Mouse (Mus musculus) frontal cortex, postnatal 14 days (tissue): ENCODE data around the gene Clcn6.

Source experiments
- DNase-seq, 2 experiments: peaks; one replicate each; pipeline ENCODE4 v3.0.0; 2022; ENCODE audit warnings: low spot score in 2 of 2

Clcn6 gene

DNA sequence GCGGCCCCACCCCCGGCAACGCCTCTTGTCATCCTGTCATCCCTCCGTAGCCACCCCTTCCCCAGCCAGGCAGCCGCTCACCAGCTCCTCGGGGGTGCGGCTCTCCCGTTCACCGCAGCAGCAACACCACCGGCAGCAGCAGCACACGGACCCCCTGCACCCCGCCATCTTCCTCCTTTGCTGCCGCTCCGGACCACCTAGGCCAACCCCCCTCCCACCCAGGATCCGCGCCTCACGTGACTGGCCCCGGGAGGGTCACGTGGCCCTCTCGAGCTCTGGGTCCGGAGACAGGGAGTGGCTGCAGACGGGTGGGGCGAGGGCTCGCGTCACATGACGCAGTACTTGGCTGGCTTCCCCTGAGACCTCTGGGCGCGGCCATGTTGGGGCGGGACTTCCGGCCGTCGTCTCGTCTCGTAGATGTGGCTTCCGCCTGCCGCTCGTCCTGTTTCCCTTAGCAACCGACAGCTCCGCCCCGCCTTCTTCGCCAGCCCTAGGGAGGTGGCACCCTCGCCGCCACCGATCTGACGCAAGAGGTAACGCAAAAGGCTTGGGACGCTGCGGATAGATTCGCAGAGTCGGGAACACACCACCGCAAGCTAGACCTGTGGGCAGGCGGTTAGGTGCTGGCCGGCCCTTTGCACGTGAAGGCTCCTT is at the start of gene Clcn6, which contains the start of gene Mthfr:
Clcn6 (minus strand) TSS at position 222 of the 654 bp plus-strand sequence.
Mthfr (plus strand) TSS at position 478 of the 654 bp plus-strand sequence.
- peak; percentile 99 for DNase-seq

DNA sequence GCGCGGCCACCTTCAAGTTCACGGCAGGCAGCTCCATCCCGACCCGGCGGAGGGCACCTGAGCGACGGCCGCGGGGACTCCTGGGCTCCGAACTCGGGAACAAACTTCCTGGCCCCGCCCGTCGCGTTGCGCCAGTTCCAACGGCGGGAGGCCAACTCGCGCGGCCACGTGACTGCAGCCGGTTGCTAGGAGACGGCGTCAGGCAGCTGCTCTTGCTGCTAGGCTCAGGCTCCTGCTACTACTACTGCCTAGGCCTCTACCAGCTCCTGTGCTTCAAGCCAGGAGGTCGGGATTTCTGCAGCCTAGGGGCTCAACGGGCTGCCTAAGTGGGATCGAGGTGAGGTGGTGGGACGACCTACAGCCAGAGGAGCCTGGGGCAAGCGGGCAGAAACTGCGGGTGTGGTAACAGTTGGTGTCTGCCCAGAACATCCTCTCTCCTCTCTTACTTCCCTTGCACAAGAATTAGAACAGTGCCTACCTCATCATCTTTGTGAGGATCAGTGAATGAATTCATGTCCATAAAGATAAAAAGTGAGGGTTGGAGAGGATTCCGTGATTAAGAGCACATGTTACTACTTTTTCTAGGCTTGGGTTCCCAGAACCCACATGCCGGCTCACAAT is 49.4 kb upstream of the Clcn6 start, which contains the start of gene Agtrap:
Agtrap (minus strand) TSS at position 125 of the 621 bp plus-strand sequence.
- DNase-seq: peak; percentile 85 to 91

DNA sequence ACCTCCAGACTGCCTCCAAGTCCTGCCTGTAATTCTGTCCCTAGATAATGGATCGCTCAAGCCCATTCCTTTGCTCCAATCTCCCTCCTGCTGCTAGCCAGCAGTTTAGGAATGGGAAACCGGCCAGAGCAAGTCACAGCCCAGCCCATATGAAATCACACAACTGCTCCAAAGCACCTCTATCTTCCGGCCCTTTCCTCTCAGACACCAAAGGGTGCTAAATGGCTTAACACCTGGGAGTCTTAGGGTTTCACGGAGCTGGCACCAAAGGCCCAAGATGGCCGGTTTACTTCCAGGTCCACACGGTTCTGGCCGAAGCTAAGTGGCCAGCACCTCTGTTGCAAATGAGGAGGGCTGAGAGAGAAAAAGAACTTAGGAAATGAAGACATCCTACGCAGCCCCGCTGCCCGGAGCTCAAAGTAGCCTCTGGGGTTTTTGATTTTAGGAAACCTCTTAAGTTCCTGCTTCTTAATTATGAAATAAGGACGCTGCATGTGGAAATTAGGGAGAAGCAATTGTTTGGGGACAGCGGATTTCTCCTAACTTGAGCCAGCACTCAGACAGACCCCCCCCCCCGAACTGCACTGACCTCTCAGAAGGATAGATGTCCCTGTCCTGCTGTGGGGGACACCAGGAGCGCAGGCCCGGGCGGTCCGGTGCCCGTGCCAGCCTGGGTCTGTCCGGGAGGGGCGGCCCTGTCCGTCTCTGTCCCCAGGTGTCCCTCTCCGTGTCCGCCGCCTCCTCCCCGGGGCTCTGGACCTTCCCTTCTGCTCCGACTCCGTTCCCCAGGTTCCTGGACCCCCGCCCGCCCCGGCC is 48.7 kb upstream of the Clcn6 start:
- no peak for DNase-seq

DNA sequence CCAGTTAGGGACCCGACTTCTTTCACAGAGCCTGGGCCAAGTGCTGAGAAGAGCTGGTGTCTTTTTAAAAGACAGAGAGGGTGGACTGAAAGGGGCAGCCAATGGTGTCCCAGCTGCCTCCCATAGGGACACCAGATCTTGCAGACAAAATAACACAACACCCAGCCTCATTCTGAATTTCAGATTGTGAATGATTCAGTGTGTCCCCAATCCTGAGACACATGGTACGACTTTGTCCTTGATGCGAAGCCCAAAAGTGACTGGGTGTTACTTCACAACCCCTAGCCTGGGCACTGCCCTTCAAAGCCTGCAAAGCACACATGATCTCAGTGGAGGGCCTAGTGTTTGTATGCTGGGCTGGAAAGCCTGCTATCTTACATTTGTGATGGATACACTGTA is 47.3 kb upstream of the Clcn6 start:
- no peak for DNase-seq

DNA sequence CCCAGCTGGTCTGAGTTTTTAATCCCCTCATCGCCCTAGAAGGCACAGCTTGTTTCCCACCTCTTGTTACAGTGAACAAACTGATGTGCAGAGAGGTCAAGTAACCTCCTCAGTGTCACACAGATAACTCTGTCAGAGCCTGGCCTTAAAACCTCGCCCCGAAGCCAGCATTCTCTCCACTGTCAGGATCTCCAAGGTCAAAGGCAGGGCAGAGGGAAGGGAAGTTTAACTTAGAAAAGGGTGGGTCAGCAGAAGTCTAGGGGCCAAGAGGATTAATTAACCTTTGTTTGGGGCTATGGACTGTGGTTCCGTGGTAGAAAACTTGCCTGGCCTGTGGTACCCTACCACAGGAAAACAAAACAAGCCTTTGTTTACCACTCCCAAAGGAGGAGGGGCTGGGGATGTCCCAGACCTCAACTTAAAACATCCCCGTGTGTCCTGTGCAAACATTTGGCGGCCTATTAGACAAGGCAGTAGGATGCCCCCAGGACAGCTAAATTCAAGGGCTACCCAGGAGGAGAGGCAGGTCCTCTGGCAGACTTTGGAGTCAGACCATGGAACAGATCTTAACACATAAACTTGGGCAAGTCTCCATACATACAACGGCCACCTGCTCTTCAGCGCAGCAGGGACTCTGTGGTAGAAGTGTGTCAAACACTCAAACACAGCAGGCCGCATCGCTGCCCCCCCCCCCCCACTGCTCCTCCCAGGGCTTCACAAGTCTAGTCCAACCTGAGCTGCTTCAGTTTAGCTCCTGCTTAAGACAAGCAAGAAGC is 46.7 kb upstream of the Clcn6 start:
- DNase-seq: no peak

DNA sequence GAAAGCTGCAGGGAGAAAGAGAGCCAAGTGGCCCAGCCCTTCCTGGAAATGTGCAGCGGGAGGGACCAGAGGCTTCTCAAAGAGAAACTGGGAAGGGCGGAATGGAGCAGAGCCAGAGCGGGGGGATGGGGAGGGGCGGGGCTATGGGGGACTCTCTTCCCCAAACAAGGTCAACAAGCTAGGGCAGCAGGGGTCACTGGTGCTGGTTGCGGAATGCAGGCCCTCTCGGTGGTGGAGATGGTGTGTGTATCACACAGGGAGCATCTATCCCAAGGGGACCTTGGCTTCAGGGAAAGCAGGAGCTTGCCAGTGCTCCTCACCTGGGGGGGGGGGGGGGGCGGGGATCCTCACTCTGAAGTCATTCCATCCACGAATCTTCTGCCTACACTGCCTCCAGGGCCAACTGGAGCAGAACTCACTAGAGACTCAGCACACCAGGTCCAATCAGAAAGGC is 45.7 kb upstream of the Clcn6 start:
- DNase-seq: no peak

DNA sequence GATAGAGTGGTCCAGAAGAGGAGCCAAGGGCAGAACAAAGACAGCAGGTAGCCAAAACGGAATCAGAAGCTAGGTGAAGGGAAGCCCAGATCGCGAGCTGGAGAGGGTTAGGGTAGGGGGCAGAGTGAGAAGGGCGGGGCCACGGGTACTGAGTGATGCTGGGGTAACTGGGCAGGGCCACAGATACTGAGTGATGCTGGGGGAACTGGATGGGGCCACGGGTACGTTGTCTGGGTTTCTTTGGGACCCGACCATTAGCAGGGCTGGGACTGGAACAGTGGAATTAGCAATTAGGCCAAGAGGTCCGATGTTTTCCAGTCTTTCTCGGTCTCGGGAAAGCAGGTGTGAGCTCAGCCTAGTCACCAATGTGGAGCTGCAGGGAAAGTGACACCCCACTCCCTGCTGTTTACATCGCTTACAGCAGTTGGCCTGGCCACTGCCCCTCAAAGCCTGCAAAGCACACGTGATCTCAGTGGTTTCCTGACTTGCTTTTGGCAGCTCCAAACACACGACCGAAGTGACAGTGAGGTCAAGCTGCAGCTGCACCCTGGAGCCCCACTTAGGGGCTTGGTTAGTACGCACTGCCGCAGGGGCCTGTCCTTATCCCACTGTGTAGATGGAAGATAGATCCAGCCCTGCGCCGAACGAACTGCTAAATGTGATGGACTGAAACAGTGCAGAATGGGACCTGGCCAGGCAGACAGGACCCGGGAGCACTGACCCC is 44.7 kb upstream of the Clcn6 start:
- no peak for DNase-seq

DNA sequence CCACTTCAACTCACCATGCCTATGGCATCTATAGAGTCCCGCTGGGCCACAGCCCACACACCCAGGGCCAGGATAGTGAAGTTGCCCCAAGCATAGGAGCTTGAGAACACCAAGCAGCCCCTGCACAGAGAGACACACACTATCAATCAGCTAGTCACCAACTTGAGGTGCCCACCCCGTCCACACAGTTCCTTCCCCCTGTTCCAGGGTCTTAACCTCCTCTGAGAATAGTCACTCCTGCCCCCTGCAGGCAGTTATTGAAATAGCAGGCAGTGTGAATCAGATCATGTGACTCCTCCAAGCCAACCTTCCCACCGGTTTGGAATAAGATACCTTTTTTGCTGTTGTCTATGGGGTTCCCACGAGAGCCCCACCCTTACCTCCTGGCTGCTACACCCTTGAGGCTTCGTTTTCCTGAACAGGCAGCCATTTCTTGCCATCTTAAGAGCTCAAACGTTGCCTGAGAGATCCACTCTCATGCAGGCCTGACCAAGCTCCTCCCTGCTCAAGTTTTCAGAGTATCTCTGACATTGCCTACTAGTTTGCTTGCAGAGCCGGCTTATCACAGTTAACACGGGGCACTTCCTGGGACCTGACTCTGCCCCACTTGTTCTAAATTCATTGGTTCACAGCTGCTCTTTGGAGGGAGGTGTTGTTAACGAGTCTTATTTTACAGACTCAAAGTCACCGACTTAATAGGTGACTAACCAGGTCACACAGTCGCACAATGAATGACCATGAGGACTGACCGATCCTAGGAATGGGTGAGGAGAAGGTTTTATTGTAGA is 43.8 kb upstream of the Clcn6 start:
- no peak for DNase-seq

DNA sequence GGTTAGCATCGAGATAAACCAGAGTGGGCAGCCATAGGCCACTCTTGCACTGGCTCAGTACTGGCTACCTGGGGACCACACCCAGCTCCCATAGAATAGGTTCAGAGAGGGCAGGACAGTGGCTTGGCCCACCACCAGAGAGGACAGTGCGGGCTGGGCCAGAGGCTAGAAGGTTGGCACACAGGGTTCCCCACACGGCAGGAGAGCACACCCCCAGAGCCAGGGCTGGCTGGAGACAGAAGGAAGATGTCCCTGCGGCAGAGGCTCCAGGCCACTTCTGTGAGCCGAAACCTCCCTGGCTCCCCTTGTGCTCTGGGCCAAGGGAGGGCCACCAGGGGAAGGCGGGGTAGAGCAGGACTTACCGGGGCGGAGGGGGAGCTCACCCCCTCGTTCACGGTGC is 42.6 kb upstream of the Clcn6 start:
- DNase-seq: no peak

DNA sequence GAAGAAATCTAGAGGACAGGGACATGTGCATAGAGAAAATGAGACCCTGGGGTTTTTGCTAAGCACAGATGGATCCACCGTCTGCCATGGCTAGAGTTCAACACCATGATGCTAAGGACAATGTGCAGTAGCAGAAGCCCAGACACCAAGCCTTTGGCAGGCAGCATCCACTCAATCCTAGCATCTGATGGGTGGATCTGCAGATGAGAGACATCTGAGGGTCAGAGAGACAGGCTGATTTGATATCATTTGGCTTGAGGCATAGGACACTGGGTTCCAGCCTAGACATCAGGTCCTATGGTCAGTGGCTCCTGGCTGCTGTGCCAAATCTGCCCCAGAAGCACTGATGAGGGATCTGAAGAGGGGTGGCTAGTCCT is 42.0 kb upstream of the Clcn6 start:
- no peak for DNase-seq

DNA sequence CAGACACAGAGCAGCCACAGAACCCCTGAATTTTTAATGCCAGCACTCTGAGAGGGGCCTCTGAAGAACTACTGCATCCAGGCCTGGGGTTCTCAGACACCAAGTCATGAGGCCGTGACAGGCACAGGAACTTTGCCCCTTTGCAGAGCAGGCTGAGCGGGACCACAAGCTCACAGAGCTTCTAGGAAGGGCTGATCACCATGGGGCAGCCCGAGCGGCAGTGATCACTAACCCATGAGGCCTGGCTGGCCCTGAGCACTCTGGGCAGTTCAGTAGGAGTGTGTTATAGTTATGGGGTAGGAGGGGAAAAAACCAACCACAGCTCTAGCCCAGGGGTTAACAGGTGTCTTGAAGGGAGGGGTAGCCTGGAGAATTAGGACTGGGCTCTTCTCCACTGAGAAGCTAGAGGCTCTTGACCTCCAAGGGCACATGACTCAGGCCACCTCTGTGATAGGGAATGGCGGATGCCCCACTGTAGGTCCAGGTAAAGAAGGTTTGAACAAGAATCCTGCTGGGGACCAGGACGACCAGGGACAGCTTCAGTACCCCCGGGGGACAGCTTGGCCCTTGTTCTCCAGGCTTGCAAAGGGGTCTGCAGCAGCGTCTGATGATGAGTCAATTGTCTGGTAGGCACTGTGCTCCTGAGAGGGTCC is 41.4 kb upstream of the Clcn6 start:
- no peak for DNase-seq

DNA sequence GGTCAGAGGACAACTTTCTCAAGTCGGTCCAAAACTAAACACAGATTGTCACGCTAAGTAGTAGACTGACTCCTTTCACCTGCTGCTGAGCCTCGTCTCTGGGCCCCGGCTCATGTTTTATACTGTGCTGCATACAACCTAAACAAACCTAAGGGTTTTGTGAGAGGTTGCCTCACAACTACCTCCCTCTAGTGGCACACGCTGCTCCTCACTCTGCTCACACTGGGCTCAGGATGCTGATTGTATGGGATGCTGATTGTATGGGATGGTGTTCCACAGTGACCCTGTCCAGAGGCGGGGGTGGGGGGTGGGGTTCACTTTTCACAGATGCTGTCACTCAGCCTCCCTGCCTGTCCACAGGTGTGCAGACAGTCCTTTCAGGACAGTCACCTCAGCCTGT is 40.6 kb upstream of the Clcn6 start:
- no peak for DNase-seq

DNA sequence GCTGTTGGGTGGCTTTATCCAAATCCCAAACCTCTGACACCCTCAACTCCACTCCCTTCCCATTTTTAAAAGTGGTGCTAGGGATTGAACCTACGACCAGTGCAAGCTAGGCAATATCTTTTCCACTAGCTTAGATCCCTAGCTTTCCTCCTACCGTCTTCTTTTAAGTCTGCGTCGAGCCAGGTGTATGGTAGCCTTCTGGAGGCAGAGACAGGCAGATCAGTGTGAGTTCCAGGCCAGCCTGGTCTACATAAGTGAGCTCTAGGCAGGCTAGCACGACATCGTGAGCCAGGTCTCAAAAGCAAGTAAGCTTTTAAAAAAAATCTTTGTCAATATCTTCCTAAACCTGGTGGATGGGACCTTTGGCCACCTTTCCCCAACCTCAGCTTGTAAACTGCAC is 37.3 kb upstream of the Clcn6 start:
- DNase-seq: no peak

DNA sequence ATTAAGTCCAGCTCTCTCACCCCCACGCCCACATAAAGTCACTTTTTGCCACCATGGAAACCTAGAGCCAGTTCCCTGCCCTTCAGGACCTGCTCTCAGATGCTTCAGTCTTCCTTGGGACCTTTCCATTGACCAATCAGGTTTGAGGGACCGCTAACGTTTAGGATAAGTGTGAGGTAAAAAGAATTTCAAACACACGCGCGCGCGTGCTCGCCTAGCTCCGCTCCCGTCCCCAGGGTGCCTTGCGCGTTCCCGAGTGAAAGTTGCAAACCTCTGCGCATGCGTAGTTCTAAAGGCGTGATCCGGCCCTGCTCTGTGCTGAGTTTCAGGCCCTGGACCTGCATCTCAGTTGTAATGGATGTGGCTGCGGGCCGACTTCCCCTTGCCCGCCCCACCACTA is 36.6 kb upstream of the Clcn6 start:
- DNase-seq: peak; percentile 53 to 54

DNA sequence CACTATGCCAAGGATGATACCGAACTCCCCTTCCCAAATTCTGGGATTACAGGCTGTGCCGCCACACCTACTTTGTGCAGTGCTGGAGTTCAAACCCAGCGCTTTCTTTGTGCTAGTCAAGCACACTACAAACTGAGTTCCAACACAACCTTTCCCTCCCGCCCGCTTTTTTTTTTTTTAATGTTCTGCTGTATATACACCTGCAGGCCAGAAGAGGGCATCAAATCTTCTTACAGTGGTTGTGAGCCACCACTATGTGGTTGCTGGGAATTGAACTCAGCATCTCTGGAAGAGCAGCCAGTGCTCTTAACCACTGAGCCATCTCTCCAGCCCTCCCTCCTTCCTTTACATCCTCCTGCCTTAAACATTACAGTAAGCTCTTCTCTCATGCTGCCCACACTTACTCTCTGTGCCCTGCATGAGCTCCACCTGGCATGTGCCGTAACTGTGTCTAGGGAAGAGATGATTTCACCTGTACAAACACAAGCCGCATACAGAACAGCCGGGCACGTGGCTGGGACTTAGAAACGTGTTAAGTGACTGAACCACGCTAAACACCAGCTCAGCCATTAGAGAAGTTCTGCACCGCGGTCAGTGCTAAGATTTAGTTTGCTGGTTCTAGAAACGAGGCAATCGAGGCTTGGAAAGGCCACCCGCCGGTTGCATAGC is 36.0 kb upstream of the Clcn6 start:
- no peak for DNase-seq

DNA sequence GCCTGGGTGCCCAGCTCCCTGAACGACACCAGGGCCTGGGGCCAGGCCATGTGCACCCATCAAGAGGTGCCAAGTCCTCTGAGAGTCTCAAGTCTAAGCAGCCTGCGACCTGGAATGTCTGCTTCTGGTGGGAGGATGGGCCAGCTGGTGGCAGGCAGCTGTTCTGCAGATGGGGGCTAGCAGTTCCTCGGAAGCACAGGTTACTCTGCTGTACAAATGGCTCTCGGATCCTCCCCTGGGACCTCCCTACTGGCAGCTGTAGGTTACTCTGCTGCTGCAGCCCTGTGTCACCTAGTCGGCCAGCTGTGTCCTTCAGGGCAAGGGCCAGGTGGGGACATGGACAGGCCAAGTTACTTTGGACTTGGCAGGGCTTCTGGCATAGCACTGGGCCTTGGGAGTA is 32.9 kb upstream of the Clcn6 start:
- no peak for DNase-seq

DNA sequence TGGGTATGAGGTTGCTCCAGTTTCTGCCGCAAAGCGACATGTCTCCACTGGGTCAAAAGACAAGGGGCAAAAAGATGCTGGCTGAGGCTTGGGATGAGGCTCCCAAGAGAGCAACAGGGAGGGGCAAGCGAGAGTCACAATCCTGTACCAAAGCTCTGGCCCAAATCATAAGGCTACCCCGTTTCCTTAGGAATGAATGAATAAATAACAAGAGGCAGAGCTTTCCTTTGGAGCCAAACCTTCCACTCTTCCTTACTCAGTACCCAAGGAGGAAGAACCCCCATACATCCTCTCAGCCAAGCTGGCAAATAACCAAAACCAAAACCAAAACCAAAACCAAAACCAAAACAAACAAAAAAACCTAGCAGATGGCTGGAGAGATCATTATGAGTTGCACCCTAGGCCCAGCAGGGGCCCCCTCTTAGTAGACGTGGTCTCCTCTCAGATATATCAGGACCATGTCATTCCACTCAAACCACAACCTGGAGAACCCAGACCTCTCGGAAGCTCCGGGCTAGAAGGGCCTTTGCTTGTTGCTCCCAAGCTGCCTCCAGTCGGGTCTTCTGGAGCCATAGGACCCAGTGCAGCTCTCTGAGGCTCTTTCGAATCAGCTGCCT is 31.1 kb upstream of the Clcn6 start:
- no peak for DNase-seq

DNA sequence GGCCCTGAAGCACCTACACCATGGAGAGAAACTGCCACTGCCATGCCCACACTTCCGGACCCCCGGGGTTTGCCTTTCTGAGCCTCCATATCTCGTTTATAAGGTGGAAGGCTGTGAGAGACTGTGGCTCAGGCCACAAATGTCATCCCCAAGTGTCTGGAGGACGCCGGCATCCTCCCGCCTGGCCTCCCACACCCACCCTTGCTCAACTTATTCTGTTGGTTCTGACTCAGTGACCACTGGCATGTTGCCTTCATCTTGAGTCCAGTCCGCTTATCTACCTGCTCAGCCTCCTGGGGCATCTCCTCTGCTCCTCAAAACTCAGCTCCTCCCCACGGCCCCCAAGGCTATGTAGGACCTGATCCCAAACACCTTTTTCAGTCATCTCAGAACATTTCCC is 28.7 kb upstream of the Clcn6 start:
- DNase-seq: no peak

DNA sequence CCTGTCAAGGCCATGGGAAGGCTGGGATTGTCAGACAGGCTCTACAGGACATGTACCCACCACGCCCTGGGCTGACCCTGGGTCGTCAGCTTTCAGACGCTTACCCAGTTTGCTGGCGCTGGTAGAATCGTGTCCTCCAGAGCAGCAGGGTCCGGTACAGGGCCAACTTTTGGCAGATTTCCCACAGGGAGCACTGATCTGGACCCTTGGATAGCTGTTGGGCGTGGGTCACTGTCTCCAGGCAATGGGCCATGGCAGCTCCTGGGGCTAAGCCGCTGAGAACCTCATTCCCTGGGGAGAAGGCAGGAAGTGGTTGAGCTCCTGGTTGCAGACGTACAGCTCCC is 27.8 kb upstream of the Clcn6 start:
- no peak for DNase-seq
